Mouse (Mus musculus): ENCODE data around the gene Adgrg2. TPM values are rescaled to one million over a fixed set of nuclear protein-coding genes. Genes with fewer than 3 reads are reported as not detected.

Adgrg2 gene
- total RNA-seq, 1 experiment from 2014 or later: not detected

GRCm38 (mm10) chrX:160494333-160494732 is 103.8 kb downstream of the Adgrg2 start:
- ATAC-seq (replicated peaks in 1 of 2; ENCODE audit: insufficient read depth in 1 of 2, low FRiP score in 2 of 2, low TSS enrichment in 1 of 2, low read depth in 1 of 2, poor library complexity in 2 of 2, severe bottlenecking in 2 of 2): no peak

DNA sequence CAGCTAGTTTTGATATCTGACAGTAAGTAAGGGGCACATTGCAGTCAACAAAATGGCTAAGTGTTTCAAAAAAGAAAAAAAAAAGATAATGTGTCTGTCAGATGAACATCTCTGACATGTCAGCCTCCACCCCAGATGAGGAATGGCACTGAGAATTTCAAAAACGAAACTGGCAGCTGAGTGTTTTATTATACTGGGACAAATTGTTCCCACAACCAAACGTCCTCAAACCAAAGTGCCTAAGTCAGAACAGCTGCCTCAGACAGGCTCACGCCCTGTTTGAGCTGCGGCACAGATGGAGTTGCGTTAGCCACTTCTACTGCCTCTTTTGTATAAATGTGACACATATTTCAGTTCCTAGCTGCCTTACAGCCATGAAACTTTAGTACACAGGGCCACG is 104.4 kb downstream of the Adgrg2 start:
- no peak for ATAC-seq (replicated peaks in 1 of 2; ENCODE audit: insufficient read depth in 1 of 2, low FRiP score in 2 of 2, low TSS enrichment in 1 of 2, low read depth in 1 of 2, poor library complexity in 2 of 2, severe bottlenecking in 2 of 2)

GRCm38 (mm10) chrX:160496473-160496872 is 106.0 kb downstream of the Adgrg2 start:
- no peak for ATAC-seq (replicated peaks in 1 of 2; ENCODE audit: insufficient read depth in 1 of 2, low FRiP score in 2 of 2, low TSS enrichment in 1 of 2, low read depth in 1 of 2, poor library complexity in 2 of 2, severe bottlenecking in 2 of 2)

DNA sequence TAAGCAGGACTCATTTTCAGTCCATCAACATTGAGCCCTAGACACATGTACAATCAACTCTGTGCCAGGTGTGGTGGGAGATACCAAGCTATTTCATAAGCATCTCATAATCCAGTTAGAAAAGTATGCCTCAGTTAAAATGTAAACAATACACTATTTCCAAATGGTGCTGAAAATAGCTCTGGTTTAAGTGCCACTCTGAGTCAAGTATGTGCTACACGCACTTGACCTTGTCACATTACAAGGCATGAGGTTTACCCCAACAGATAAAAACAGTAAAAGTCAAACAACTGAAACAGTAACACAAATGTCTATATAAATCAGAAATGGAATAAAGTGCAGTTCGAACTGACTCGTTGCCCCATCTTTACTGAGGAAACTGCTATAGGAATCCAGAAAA is 110.6 kb downstream of the Adgrg2 start:
- ATAC-seq (replicated peaks in 1 of 2; ENCODE audit: insufficient read depth in 1 of 2, low FRiP score in 2 of 2, low TSS enrichment in 1 of 2, low read depth in 1 of 2, poor library complexity in 2 of 2, severe bottlenecking in 2 of 2): no peak

GRCm38 (mm10) chrX:160501687-160502047 is 111.2 kb downstream of the Adgrg2 start:
- peak; percentile 55 to 65; a peak in 3 of 4 replicates for ATAC-seq (replicated peaks in 1 of 2; ENCODE audit: insufficient read depth in 1 of 2, low FRiP score in 2 of 2, low TSS enrichment in 1 of 2, low read depth in 1 of 2, poor library complexity in 2 of 2, severe bottlenecking in 2 of 2)

DNA sequence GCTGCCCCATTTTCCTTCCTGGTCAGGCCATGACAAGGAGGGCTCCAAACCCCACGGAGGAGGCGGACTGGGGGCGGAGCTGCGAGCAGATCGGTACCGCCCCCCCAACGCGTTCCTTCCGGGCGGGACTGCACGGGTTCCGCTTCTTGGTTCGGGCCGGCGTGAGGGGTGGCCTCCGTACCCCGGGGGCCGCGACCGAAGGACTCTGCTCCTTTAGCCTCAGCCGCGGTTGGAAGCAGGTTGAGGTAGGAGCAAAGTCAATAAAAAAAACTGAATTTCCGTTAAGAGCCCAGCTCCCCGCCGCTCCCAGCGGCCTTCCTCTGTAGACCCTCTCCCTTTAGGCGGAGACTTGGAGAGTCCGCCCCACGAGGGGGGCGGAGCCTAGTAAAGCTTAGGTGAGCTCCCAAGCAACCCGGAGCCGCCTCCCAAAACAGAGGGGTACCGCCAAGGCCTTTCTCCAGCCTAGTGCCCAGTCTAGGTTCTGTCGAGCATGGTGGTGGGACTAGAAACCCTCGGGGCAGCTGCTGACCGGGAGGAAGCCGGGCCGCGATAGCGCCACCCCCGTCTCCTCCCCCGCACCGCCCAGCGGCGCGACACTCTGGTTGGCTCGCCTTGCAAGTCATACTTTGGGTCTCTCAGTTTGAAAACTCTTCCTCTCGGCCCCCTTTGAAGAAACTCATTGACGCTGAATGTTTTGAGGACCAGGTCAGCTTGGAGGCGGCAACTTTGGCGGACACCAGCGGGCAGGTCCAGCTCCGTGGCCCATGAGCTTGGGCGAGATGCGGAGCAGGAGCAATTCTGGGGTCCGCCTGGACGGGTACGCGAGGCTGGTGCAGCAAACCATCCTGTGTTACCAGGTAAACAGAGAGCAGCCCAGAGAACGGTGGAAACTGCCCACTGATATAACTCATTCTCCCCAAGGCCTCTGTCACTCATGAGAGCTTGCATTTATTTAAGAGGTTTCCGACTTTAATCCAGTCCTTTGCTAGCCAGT is 111.9 kb downstream of the Adgrg2 start, which contains the start of gene Phka2:
TSS of gene Phka2 (plus strand) at position 119 of the 994 bp plus-strand sequence.
- peak; percentile 98 for ATAC-seq (replicated peaks in 1 of 2; ENCODE audit: insufficient read depth in 1 of 2, low FRiP score in 2 of 2, low TSS enrichment in 1 of 2, low read depth in 1 of 2, poor library complexity in 2 of 2, severe bottlenecking in 2 of 2)

- ATAC-seq (replicated peaks in 1 of 2; ENCODE audit: insufficient read depth in 1 of 2, low FRiP score in 2 of 2, low TSS enrichment in 1 of 2, low read depth in 1 of 2, poor library complexity in 2 of 2, severe bottlenecking in 2 of 2): no peak
Observed at GRCm38 (mm10) chrX:160509046-160509445, 118.6 kb downstream of the Adgrg2 start.

GRCm38 (mm10) chrX:160510197-160510596 is 119.7 kb downstream of the Adgrg2 start:
- no peak for ATAC-seq (replicated peaks in 1 of 2; ENCODE audit: insufficient read depth in 1 of 2, low FRiP score in 2 of 2, low TSS enrichment in 1 of 2, low read depth in 1 of 2, poor library complexity in 2 of 2, severe bottlenecking in 2 of 2)

DNA sequence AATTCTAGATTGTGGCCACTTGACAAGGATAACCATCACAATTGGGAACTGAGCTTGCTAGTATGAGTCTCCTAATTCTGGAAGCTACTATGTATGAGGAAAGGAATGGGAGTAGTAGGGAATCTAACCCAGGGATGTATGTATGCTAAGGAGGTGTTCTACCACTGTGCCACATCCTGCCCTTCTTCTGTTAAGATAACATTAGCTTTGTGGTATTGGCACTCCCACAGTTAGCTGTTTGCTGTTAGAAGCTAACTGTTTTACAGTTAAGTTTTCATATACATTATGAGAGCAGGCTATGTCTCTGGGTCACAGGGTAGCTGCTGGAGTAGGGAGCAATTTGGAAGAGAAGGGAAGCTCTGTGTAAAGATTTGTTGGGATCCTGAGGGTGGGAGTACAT is 125.5 kb downstream of the Adgrg2 start:
- no peak for ATAC-seq (replicated peaks in 1 of 2; ENCODE audit: insufficient read depth in 1 of 2, low FRiP score in 2 of 2, low TSS enrichment in 1 of 2, low read depth in 1 of 2, poor library complexity in 2 of 2, severe bottlenecking in 2 of 2)

DNA sequence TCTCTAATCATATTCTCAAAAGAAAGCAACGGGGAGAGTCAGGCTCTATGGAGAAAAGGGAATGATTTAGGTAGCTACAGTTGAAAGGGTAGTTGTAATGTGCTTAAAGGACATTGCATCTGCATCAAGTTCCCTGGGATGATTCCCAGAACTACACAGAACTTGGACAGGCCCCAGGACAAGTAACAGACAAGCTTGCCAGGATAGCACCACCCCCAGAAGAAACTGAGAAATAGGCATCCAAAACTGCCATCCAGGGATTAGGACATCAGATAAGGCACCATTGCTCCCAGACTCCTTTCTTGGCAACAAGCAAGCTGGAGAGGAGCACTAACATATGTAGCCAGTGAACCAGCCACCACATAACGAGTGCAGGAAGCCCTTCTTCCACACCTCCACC is 152.3 kb downstream of the Adgrg2 start:
- no peak for ATAC-seq (replicated peaks in 1 of 2; ENCODE audit: insufficient read depth in 1 of 2, low FRiP score in 2 of 2, low TSS enrichment in 1 of 2, low read depth in 1 of 2, poor library complexity in 2 of 2, severe bottlenecking in 2 of 2)

Other genes with a start within 250 kb of the Adgrg2 start
- gene Phka2, start 111.5 kb downstream of the Adgrg2 start, total RNA-seq (2017): 36.4 and 46.9 TPM in 2 replicates